Mouse (Mus musculus) limb, embryonic 11.5 days (tissue): ENCODE measurements around the gene Mrpl2. TPM values are rescaled to one million over a fixed set of nuclear protein-coding genes. Genes with fewer than 3 reads are reported as not detected.

Experiments
- ATAC-seq: fragments of 200-750 bp; cut with Nextera tagmentation; 2 replicates; pipeline ENCODE4 v1.8.0; 2017; ENCODE audit warnings: low read depth; ENCODE audit not compliant: insufficient number of reproducible peaks, low FRiP score, low TSS enrichment
- DNase-seq: peaks from one replicate; pipeline ENCODE4 v3.0.0-alpha.2; 2015; ENCODE audit warnings: low spot score
- H3K27ac ChIP-seq: fragments of 300-500 bp; sonication (generic); replicated peaks from 2 replicates; pipeline ENCODE4 v1.5.1; 2014; ENCODE audit warnings: low read depth, mild to moderate bottlenecking, low read length
- H3K27me3 ChIP-seq: fragments of 300-500 bp; sonication (generic); 2 replicates; pipeline ENCODE4 v1.6.1; 2014; ENCODE audit warnings: mild to moderate bottlenecking, low read length, mixed read lengths; ENCODE audit not compliant: control insufficient read depth, insufficient read depth
- H3K36me3 ChIP-seq: fragments of 300-500 bp; sonication (generic); 2 replicates; pipeline ENCODE4 v1.6.1; 2014; ENCODE audit warnings: mild to moderate bottlenecking, low read length, moderate library complexity, mixed read lengths; ENCODE audit not compliant: control insufficient read depth, insufficient read depth
- H3K4me1 ChIP-seq: fragments of 300-500 bp; sonication (generic); 2 replicates; pipeline ENCODE4 v1.6.1; 2014; ENCODE audit warnings: low read length, mixed read lengths; ENCODE audit not compliant: control insufficient read depth, insufficient read depth
- H3K4me2 ChIP-seq: fragments of 300-500 bp; sonication (generic); 2 replicates; pipeline ENCODE4 v1.6.1; 2014; ENCODE audit warnings: low read depth, mild to moderate bottlenecking, moderate library complexity; ENCODE audit not compliant: severe bottlenecking
- H3K4me3 ChIP-seq: fragments of 300-500 bp; sonication (generic); 2 replicates; pipeline ENCODE4 v1.5.1; 2014; ENCODE audit warnings: low read depth, low read length
- H3K9ac ChIP-seq: fragments of 300-500 bp; sonication (generic); 2 replicates; pipeline ENCODE4 v1.6.1; 2014; ENCODE audit warnings: mild to moderate bottlenecking, low read length
- H3K9me3 ChIP-seq: fragments of 300-500 bp; sonication (generic); 2 replicates; pipeline ENCODE4 v1.6.1; 2016; ENCODE audit warnings: low read length; ENCODE audit not compliant: control insufficient read depth
- WGBS: fragments of 180-500 bp; shearing (Covaris S2); extraction: QIAGEN DNeasy Blood & Tissue Kit; methylation state at CpG from one replicate; pipeline ENCODE4 v1.1.7; 2014; 5-methylcytosine and 5-hydroxymethylcytosine counted together
- polyA plus RNA-seq: library from polyadenylated mRNA; unstranded; fragments of >200 nt; fragmentation: Nextera tagmentation; extraction: Ambion mirVana; gene quantifications from 2 replicates; pipeline ENCODE4 v1.2.1, GENCODE M21; 2014

The Mrpl2 gene
- polyA plus RNA-seq: 106 and 126 TPM in 2 replicates

DNA sequence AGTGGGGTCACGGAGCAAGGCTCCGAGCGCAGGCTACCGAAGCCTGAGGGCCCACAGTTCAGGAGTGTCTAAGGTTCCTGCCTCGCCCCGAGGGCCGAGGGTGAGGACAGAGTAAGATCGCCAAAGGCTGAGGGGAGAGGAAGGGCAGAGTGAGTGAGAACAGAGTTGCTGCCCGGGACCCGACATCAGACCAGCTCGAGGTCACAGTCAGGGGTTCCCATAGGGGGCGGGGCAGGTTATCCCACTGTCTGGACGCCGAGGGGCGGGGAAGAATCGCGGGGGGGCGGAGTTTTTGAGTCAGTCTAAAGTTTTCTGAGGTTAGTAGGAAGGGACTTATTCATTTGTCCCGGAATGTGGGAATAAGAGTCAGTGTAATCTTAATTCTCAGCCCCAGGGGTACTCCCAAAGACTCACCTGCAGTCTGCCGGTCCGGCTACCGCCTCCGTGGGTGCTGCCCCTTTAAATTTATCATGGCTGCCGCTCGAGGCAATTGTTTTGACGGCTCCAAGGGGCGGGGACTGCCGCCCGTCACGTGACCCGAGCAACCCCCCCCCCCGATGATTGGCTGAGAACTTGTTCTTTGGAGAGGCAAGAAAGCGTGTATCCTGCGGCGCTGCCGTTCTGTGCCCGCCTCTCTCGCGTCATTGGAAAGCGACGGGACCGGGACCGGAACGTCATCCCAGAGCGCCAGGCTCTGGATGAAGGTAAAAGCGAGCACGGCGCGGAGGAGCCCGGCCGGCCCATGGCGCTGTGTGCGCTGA, at the start of gene Mrpl2, which contains the start of gene Klc4:
Gene Mrpl2, plus strand, starts transcription at position 669 of the 761 bp plus-strand sequence.
Gene Klc4, minus strand, starts transcription at position 462 of the 761 bp plus-strand sequence.
- under 1% methylated on average over 53 of the region's 53 CpGs for WGBS
- DNase-seq: peak; percentile 100
- 0 out of 2 replicates have a peak within 1 kb of the TSS, but pooled peaks have one; percentile 36 for H3K27ac ChIP-seq

DNA sequence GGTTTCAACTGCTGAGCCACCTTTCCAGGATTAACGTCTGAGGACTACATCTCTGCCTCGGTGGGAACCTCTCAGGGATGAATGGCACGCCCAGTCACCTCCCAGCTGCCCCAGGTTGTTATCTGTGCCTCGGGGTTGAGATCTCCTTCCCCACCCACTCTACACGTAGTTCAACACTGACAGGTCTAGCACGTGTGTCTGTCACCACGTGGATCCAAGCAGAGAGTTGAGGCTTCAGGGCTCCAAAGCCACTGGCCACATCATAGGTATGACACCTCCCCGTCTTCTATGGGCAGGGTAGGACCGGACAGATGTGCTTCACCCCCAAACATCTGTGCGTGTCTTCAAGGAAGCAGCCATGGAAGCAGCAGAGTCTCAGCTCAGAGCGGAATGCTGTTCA, 48.1 kb upstream of the Mrpl2 start:
- no peak overlapping the region for H3K9ac ChIP-seq
- H3K27me3 ChIP-seq: no peaks in the 10 kb centered on the region
- H3K36me3 ChIP-seq: no peaks in the 10 kb centered on the region; the same call in 1 of the 2 replicates
- no peak overlapping the region for H3K4me2 ChIP-seq
- H3K4me3 ChIP-seq: no peak overlapping the region
- H3K4me1 ChIP-seq: peaks cover 18% of the 10 kb centered on the region
- H3K27ac ChIP-seq: no peak overlapping the region
- ATAC-seq (no peak), DNase-seq (no peak)
- 90% methylated on average over 11 of the region's 11 CpGs for WGBS
- H3K9me3 ChIP-seq: no peaks in the 10 kb centered on the region

More for the DNA sequence above, at the start of gene Mrpl2, which contains the start of gene Klc4:
- H3K9me3 ChIP-seq: no peaks in the 10 kb centered on the region
- peak within 1 kb of the TSS; percentile 70 for H3K9ac ChIP-seq
- no peaks in the 10 kb centered on the region for H3K27me3 ChIP-seq
- H3K4me1 ChIP-seq: peaks cover 11% of the 10 kb centered on the region; the same call in 1 of the 2 replicates
- H3K4me2 ChIP-seq: peak within 1 kb of the TSS; percentile 91
- H3K36me3 ChIP-seq: no peaks in the 10 kb centered on the region
- peak within 1 kb of the TSS; percentile 91 for H3K4me3 ChIP-seq
- ATAC-seq: peak; percentile 67

DNA sequence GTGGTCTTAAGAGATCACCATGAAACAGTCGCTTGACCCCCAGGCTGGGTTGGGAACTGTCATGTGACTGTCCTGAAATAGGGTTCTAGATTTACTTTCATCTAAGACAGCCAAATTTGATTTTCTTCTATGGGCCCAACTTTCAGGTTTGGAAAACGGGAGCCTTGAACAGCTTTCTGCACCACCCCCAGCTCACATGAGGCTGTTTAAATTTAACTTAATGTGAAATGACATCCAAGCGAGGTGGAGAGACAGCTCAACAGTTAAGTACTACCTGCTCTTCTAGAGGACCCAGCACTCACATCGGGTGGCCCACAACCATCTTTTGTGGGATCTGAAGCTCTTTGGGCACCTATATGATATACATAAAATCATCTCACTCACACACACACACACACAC, 47.1 kb upstream of the Mrpl2 start:
- H3K4me1 ChIP-seq: peaks cover 18% of the 10 kb centered on the region
- 88% methylated on average over 4 of the region's 4 CpGs for WGBS
- H3K4me2 ChIP-seq: no peak overlapping the region
- no peak for ATAC-seq
- no peak for DNase-seq
- no peaks in the 10 kb centered on the region for H3K27me3 ChIP-seq
- H3K36me3 ChIP-seq: no peaks in the 10 kb centered on the region; the same call in 1 of the 2 replicates
- H3K27ac ChIP-seq: no peak overlapping the region
- H3K9me3 ChIP-seq: no peaks in the 10 kb centered on the region
- no peak overlapping the region for H3K9ac ChIP-seq
- no peak overlapping the region for H3K4me3 ChIP-seq

DNA sequence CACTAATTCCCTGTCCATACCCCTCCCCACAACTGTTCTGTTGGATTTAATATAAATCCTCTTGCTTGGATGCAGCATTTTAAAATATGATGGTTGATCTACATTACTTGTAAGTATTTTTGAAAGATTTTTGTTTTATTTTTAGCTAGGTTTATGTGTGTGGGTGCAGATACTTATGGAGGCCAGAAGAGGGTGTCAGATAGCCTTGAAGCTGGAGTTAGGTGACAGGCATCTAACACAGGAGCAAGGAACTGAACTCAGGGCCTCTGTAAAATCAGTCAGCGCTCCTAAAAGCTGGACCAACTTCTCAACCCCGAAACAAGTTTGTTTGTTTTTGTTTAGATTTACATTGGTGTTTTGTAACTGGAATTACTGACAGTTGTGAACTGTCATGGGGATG, 45.5 kb upstream of the Mrpl2 start:
- Histone ChIP-seq H3K4me1 (0 out of 2 replicates have a peak, but pooled peaks cover 6% of the 10 kb centered on the region), H3K27ac (no peak overlapping the region), H3K36me3 (no peaks in the 10 kb centered on the region; the same call in 1 of the 2 replicates), H3K4me3 (no peak overlapping the region), H3K9me3 (no peaks in the 10 kb centered on the region), H3K9ac (no peak overlapping the region), H3K4me2 (no peak overlapping the region), H3K27me3 (no peaks in the 10 kb centered on the region)
- DNase-seq (no peak), ATAC-seq (no peak)
- 91% methylated on average over 2 of the region's 2 CpGs for WGBS

DNA sequence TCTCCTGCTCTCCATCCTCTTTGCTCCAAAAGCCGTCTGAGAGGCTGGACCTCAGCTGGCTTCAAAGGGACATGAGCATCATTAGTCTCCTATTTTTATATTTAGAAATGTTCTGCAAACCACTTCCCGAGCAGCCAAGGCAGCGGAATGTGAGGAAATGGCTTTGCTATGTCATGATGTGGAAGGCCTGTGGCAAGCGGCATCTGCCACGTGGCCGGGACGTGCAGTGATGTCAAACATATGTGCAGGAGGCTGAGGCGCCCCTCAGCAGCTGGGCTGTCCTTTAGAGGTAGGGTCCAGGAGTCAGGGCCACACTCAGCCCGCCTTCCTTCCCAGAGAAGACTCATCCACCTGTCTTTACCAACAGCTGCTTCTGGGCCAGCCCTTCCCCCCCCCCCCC, 43.8 kb upstream of the Mrpl2 start:
- Histone ChIP-seq H3K27ac (peak overlapping the region; percentile 47; the same call in 1 of the 2 replicates), H3K27me3 (no peaks in the 10 kb centered on the region), H3K9ac (no peak overlapping the region), H3K4me2 (no peak overlapping the region), H3K4me3 (no peak overlapping the region), H3K36me3 (no peaks in the 10 kb centered on the region; the same call in 1 of the 2 replicates), H3K4me1 (0 out of 2 replicates have a peak, but pooled peaks cover 6% of the 10 kb centered on the region), H3K9me3 (no peaks in the 10 kb centered on the region)
- WGBS: 57% methylated on average over 9 of the region's 9 CpGs
- peak; percentile 57 for DNase-seq
- peak; percentile 53; the same call in 1 of the 2 replicates for ATAC-seq

DNA sequence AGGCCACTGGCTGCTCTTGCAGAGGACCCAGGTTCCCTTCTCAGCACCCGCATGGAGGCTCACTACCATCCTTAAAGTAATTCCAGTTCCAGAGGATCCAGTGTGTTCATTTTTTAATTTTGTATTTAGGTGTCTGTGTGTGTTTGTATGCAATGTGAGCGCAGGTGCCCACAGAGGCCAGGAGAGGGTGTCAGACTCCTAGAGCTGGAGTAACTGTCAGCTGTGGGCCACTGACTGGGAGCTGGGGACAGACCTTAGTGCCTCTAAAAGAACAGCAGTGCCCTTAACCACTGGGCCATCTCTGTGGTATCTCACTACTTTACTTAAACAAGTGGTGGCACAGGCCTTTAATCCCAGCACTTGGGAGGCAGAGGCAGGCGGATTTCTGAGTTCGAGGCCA, 42.8 kb upstream of the Mrpl2 start:
- no peak for DNase-seq
- Histone ChIP-seq H3K27ac (no peak overlapping the region), H3K4me2 (no peak overlapping the region), H3K4me1 (0 out of 2 replicates have a peak, but pooled peaks cover 6% of the 10 kb centered on the region), H3K27me3 (no peaks in the 10 kb centered on the region), H3K36me3 (no peaks in the 10 kb centered on the region; the same call in 1 of the 2 replicates), H3K4me3 (no peak overlapping the region), H3K9ac (no peak overlapping the region), H3K9me3 (no peaks in the 10 kb centered on the region)
- WGBS: 95% methylated on average over 4 of the region's 4 CpGs
- no peak for ATAC-seq

DNA sequence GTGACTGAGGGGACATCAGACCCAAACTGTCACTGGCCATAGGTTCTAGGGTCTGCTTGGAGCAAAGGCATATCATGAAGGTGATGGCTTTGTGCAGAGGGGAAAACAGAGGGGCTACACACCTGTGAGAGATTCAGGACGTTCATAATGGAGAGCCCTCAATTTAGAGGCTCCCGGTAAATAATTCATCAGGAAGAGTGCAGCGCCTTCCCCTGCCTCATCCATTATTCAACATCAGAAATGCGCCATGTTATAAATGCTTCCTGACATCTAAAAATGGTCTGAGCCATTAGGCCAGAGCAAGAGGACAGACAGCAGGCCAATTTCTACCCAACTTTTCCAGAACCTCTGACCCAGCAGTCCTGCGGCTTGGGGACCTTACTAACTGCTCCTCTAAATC, 40.9 kb upstream of the Mrpl2 start:
- no peak for ATAC-seq
- Histone ChIP-seq H3K27ac (no peak overlapping the region), H3K4me1 (peaks cover 11% of the 10 kb centered on the region), H3K4me2 (no peak overlapping the region), H3K27me3 (no peaks in the 10 kb centered on the region), H3K36me3 (no peaks in the 10 kb centered on the region; the same call in 1 of the 2 replicates), H3K9ac (no peak overlapping the region), H3K9me3 (no peaks in the 10 kb centered on the region), H3K4me3 (no peak overlapping the region)
- no peak for DNase-seq
- 78% methylated on average over 5 of the region's 5 CpGs for WGBS

DNA sequence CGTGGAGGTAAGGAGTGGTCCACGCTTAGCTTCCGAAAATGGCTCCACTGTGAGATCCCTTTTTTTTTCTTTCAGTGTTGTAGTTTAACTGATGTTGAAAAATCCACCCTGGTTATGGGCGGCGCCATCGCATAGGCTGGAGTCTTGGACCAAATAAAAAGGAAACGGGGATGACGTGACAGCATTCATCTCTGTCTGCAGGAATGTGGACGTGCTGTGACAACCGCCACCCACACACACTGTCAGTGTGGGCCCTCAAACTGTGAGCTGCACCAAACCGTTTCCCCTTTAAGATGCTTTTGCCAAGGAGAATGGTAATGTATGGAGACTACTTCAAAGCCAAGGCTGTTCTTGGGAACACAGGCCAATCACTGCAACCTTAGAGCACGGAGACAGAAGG, 40.0 kb upstream of the Mrpl2 start:
- H3K4me1 ChIP-seq: peaks cover 12% of the 10 kb centered on the region
- no peak overlapping the region for H3K9ac ChIP-seq
- no peak overlapping the region for H3K4me2 ChIP-seq
- H3K27me3 ChIP-seq: no peaks in the 10 kb centered on the region
- ATAC-seq: no peak
- H3K36me3 ChIP-seq: no peaks in the 10 kb centered on the region; the same call in 1 of the 2 replicates
- no peaks in the 10 kb centered on the region for H3K9me3 ChIP-seq
- WGBS: 83% methylated on average over 12 of the region's 12 CpGs
- no peak for DNase-seq
- no peak overlapping the region for H3K27ac ChIP-seq
- H3K4me3 ChIP-seq: no peak overlapping the region
